Mouse (Mus musculus) ES-E14 (cell line): ENCODE data around the gene Fblim1. TPM values are rescaled to one million over a fixed set of nuclear protein-coding genes. Genes with fewer than 3 reads are reported as not detected.

ENCODE experiments used
- DNase-seq: peaks from one replicate; pipeline ENCODE4 v3.0.0-alpha.2; 2013; ENCODE audit warnings: low read depth, low spot score
- H3K27ac ChIP-seq: 2 replicates; pipeline ENCODE4 v1.5.1; 2012; ENCODE audit warnings: low read depth, mild to moderate bottlenecking, low read length, moderate library complexity, mixed read lengths; ENCODE audit not compliant: poor library complexity, insufficient read depth, severe bottlenecking
- H3K36me3 ChIP-seq: 2 replicates; pipeline ENCODE4 v1.6.1; 2012; ENCODE audit warnings: mild to moderate bottlenecking, low read length, moderate library complexity, mixed read lengths; ENCODE audit not compliant: control insufficient read depth, poor library complexity, insufficient read depth, severe bottlenecking
- H3K4me1 ChIP-seq, 2 experiments: fragments of 150-350 bp in 1 of 2; sonication (generic) in 1 of 2; 2 replicates each; pipeline ENCODE4 v1.6.1; 2012; ENCODE audit warnings: low read length in 2 of 2, mild to moderate bottlenecking in 1 of 2, mixed read lengths in 1 of 2; ENCODE audit not compliant: control insufficient read depth in 2 of 2, insufficient read depth in 2 of 2, poor library complexity in 1 of 2
- H3K4me3 ChIP-seq, 2 experiments: fragments of 150-350 bp in 1 of 2; sonication (generic) in 1 of 2; 2 replicates each; pipeline ENCODE4 v1.5.1; 2012; ENCODE audit warnings: low read length in 2 of 2, low read depth in 1 of 2, mild to moderate bottlenecking in 1 of 2, mixed read lengths in 1 of 2; ENCODE audit not compliant: insufficient read depth in 1 of 2, poor library complexity in 1 of 2, severe bottlenecking in 1 of 2
- H3K9ac ChIP-seq: 2 replicates; pipeline ENCODE4 v1.6.1; 2012; ENCODE audit warnings: low read depth, mild to moderate bottlenecking, low read length, mixed read lengths; ENCODE audit not compliant: poor library complexity, insufficient read depth, severe bottlenecking
- H3K9me3 ChIP-seq: fragments of 150-350 bp; sonication (generic); 2 replicates; pipeline ENCODE4 v1.6.1; 2012; ENCODE audit warnings: low read depth, mild to moderate bottlenecking, low read length; ENCODE audit not compliant: control insufficient read depth, insufficient read depth
- CHD2 ChIP-seq: IDR thresholded peaks from 2 replicates; pipeline ENCODE4 v1.6.1; 2014; ENCODE audit warnings: mild to moderate bottlenecking, low read depth, low read length, inconsistent platforms
- HCFC1 ChIP-seq: IDR thresholded peaks from 2 replicates; pipeline ENCODE4 v1.6.1; 2012; ENCODE audit warnings: low read length, inconsistent platforms, borderline replicate concordance; ENCODE audit not compliant: insufficient read depth
- MAFK ChIP-seq: IDR thresholded peaks from 2 replicates; pipeline ENCODE4 v1.6.1; 2014; ENCODE audit warnings: mild to moderate bottlenecking, low read depth, low read length, inconsistent platforms; ENCODE audit not compliant: insufficient read depth
- ZC3H11A ChIP-seq: IDR thresholded peaks from 2 replicates; pipeline ENCODE4 v1.6.1; 2012; ENCODE audit warnings: low read depth, mild to moderate bottlenecking, inconsistent platforms, low read length, borderline replicate concordance
- ZNF384 ChIP-seq: IDR thresholded peaks from 2 replicates; pipeline ENCODE4 v1.6.1; 2012; ENCODE audit warnings: low read depth, low read length, inconsistent platforms
- in situ Hi-C, 2 experiments: fragments of 600-800 bp; cut with MboI; formaldehyde crosslinking; loops; one replicate each; pipeline ENCODE4 v1.15.1; 2025; ENCODE audit warnings: low sequenced_read_pairs in 2 of 2, inconsistent platforms in 1 of 2; ENCODE audit not compliant: unreplicated experiment in 2 of 2
- total RNA-seq: library from RNA; depleted of rRNA; stranded (reverse); fragments of 300-350 nt; gene quantifications from 2 replicates; pipeline ENCODE4 v1.2.3, GENCODE M21; 2012

The Fblim1 gene
- total RNA-seq, 1 experiment: 71.3 TPM

GRCm38 (mm10) chr4:141576877-141577276, 29.0 kb downstream of the Fblim1 start:
- peak; percentile 91 for DNase-seq
- peaks cover 7 to 20% of the 10 kb centered on the region in 2 experiments for H3K4me1 ChIP-seq
- no peaks in the 10 kb centered on the region for H3K9me3 ChIP-seq
- no peak overlapping the region; the same call in 1 of the 2 replicates for H3K9ac ChIP-seq
- peak overlapping the region; percentile 59; the same call in 1 of the 2 replicates for H3K27ac ChIP-seq
- in situ Hi-C loops: no loop called here
- H3K36me3 ChIP-seq: peaks cover 26% of the 10 kb centered on the region
- no peak overlapping the region for H3K4me3 ChIP-seq
- TF ChIP-seq MAFK: no peak
- TF ChIP-seq ZNF384: peak; percentile 48; the same call in 1 of the 2 replicates
- no peak for TF ChIP-seq ZC3H11A

GRCm38 (mm10) chr4:141576404-141576803, 29.5 kb downstream of the Fblim1 start:
- peak overlapping the region; percentile 59 for H3K27ac ChIP-seq
- DNase-seq: no peak
- peaks cover 8 to 23% of the 10 kb centered on the region in 2 experiments for H3K4me1 ChIP-seq
- no peak for TF ChIP-seq CHD2
- no peak for TF ChIP-seq HCFC1
- TF ChIP-seq MAFK: no peak
- TF ChIP-seq ZNF384: no peak
- H3K36me3 ChIP-seq: peaks cover 25% of the 10 kb centered on the region
- H3K9ac ChIP-seq: peak overlapping the region; percentile 59; the same call in 1 of the 2 replicates
- no peak overlapping the region for H3K4me3 ChIP-seq
- H3K9me3 ChIP-seq: no peaks in the 10 kb centered on the region
- in situ Hi-C loops: no loop called here

DNA sequence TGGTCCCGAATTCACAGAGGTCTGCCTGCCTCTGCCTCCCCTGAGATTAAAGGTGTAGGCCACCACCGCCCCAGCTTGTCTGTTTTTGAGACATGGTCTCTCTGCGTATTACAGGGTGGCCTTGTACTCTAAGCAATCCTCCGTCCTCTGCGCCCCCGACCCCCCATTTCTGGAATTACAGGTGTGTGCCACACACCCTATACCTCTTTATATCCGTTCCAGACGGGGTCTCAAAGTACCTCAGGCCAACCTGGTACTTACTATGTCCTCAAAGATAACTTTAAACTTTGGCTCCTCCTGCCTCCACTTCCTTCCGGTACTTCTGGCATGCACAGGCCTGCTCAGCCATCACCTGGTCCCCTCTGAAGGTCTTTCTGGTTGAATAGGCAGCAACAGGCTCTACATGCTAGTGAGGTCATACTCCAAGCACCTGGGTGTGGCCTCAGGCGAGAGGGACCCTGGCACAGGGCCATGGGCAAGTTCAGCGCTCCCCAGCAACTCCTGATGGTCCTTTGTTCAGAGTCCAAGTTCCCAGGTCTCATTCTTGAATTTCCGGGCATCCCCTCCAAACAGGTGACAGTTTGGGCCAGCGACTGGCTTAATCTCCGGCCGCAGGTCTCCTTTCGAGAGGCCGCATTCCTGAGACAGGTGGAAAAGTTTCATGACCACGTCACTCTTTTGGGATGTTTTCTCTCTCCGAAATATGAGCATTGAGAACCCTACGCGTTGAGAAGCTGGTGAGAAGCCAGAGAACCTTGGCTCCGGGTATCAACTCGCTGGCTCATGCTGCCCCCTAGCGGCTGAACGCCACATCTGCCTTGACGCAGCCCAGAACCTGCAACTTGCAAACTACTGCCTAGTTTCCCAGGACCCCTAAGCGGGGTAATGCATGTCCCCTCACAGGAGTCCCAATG, 30.9 kb downstream of the Fblim1 start:
- no peak for TF ChIP-seq ZNF384
- TF ChIP-seq CHD2: 0 out of 2 replicates have a peak, but pooled peaks have one; percentile 53
- TF ChIP-seq ZC3H11A: peak; percentile 72; the same call in 1 of the 2 replicates
- H3K4me1 ChIP-seq: peaks cover 10 to 29% of the 10 kb centered on the region in 2 experiments
- DNase-seq: peak; percentile 81
- no peaks in the 10 kb centered on the region for H3K9me3 ChIP-seq
- peak overlapping the region; percentile 2 to 52; a peak in 2 of 4 replicates for H3K4me3 ChIP-seq
- in situ Hi-C loops: no loop called here
- peaks cover 14% of the 10 kb centered on the region for H3K36me3 ChIP-seq
- H3K9ac ChIP-seq: peak overlapping the region; percentile 69
- H3K27ac ChIP-seq: peak overlapping the region; percentile 49

DNA sequence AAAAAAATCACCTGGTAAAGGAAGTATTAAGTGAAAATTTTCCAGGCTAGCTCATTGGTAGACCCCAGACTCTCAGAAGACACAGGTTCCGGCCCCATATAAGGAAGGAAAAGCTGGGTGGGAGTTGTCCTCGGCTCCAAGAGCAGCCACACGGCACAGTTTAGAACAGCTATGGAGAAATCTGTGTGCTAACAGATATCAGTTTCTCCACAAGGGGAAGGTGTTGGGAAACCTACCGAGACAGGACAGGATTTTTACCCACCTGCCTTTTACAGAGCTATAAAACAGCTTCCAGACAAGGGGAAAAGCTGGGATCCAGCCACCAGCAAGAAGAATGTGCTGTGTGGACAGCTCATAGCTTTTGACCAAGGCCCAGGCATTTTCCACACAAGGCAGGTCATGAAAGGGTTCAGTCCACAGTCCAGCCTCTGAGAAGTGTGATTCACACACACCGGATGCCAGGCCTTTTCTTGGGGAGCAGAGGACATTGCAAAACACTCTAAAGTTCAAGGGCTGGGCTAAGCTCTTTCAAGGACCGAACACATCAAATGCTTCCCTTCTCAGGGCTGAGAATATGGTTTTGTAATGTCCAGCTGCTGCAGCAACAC, 32.4 kb downstream of the Fblim1 start:
- H3K4me1 ChIP-seq: peaks cover 13 to 35% of the 10 kb centered on the region in 2 experiments
- no peaks in the 10 kb centered on the region for H3K9me3 ChIP-seq
- in situ Hi-C loops: no loop called here
- DNase-seq: no peak
- H3K4me3 ChIP-seq: peak overlapping the region in 1 of 2 experiments; percentile 10; a peak in 1 of 4 replicates
- TF ChIP-seq HCFC1 (no peak), ZNF384 (no peak), CHD2 (no peak), MAFK (no peak)
- H3K27ac ChIP-seq: peak overlapping the region; percentile 78
- H3K36me3 ChIP-seq: peaks cover 6% of the 10 kb centered on the region
- peak overlapping the region; percentile 41; the same call in 1 of the 2 replicates for H3K9ac ChIP-seq
